Mouse (Mus musculus) neural tube, embryonic 12.5 days (tissue): ENCODE measurements around the gene Tbx5. TPM values are rescaled to one million over a fixed set of nuclear protein-coding genes. Genes with fewer than 3 reads are reported as not detected.
"Not testable (repeated sequence)": the region's sequence is repeated elsewhere in the genome, so short reads cannot be mapped to it uniquely, and the experiment has no call there.

Experiments
- ATAC-seq: fragments of 200-750 bp; cut with Nextera tagmentation; 2 replicates; pipeline ENCODE4 v1.8.0; 2017; ENCODE audit warnings: low read depth, mild to moderate bottlenecking, moderate TSS enrichment, moderate library complexity; ENCODE audit not compliant: low FRiP score
- H3K27ac ChIP-seq: fragments of 300-500 bp; sonication (generic); 2 replicates; pipeline ENCODE4 v1.5.1; 2016
- H3K27me3 ChIP-seq: fragments of 300-500 bp; sonication (generic); replicated peaks from 2 replicates; pipeline ENCODE4 v1.6.1; 2016; ENCODE audit warnings: mild to moderate bottlenecking
- H3K36me3 ChIP-seq: fragments of 300-500 bp; sonication (generic); 2 replicates; pipeline ENCODE4 v1.6.1; 2016; ENCODE audit warnings: mild to moderate bottlenecking
- H3K4me1 ChIP-seq: fragments of 300-500 bp; sonication (generic); 2 replicates; pipeline ENCODE4 v1.6.1; 2016
- H3K4me2 ChIP-seq: fragments of 300-500 bp; sonication (generic); replicated peaks from 2 replicates; pipeline ENCODE4 v1.6.1; 2016; ENCODE audit warnings: mild to moderate bottlenecking
- H3K4me3 ChIP-seq: fragments of 300-500 bp; sonication (generic); 2 replicates; pipeline ENCODE4 v1.5.1; 2016
- H3K9ac ChIP-seq: fragments of 300-500 bp; sonication (generic); 2 replicates; pipeline ENCODE4 v1.6.1; 2016; ENCODE audit warnings: mild to moderate bottlenecking
- H3K9me3 ChIP-seq: fragments of 300-500 bp; sonication (generic); 2 replicates; pipeline ENCODE4 v1.6.1; 2016; ENCODE audit warnings: mild to moderate bottlenecking
- WGBS: fragments of 180-500 bp; shearing (Covaris S2); methylation state at CpG from one replicate; pipeline ENCODE4 v1.1.7; 2016; 5-methylcytosine and 5-hydroxymethylcytosine counted together
- polyA plus RNA-seq: library from polyadenylated mRNA; unstranded; fragments of >200 nt; fragmentation: Nextera tagmentation; extraction: Ambion mirVana; gene quantifications from 2 replicates; pipeline ENCODE4 v1.2.1, GENCODE M21; 2016

Gene Tbx5
- polyA plus RNA-seq, 1 experiment from 2014 or later, result not detected

- Histone ChIP-seq H3K27ac (no peak overlapping the region), H3K4me2 (peak overlapping the region; percentile 61), H3K4me1 (peaks cover 11% of the 10 kb centered on the region; the same call in 1 of the 2 replicates), H3K9ac (peak overlapping the region; percentile 36; the same call in 1 of the 2 replicates), H3K36me3 (no peaks in the 10 kb centered on the region), H3K9me3 (no peaks in the 10 kb centered on the region), H3K27me3 (peaks cover 14% of the 10 kb centered on the region; the same call in 1 of the 2 replicates), H3K4me3 (peak overlapping the region; percentile 26)
- 9% methylated on average over 31 of the region's 31 CpGs for WGBS
- 0 out of 2 replicates have a peak, but pooled peaks have one; percentile 53 for ATAC-seq
Measured at GRCm38 (mm10) chr5:119866277-119867235, 34.1 kb downstream of the Tbx5 start.

GRCm38 (mm10) chr5:119867986-119868385 lies 35.5 kb downstream of the Tbx5 start:
- 91% methylated on average over 6 of the region's 6 CpGs for WGBS
- ATAC-seq, result no peak
- H3K9me3 ChIP-seq, result no peaks in the 10 kb centered on the region

GRCm38 (mm10) chr5:119875421-119875820 lies 43.0 kb downstream of the Tbx5 start:
- no peak overlapping the region for H3K9ac ChIP-seq
- H3K27ac ChIP-seq, result no peak overlapping the region
- WGBS, result 23% methylated on average over 2 of the region's 2 CpGs
- ATAC-seq, result no peak
- H3K4me1 ChIP-seq, result no peaks in the 10 kb centered on the region
- H3K27me3 ChIP-seq, result no peaks in the 10 kb centered on the region
- H3K36me3 ChIP-seq, result no peaks in the 10 kb centered on the region
- no peaks in the 10 kb centered on the region for H3K9me3 ChIP-seq
- no peak overlapping the region for H3K4me3 ChIP-seq
- no peak overlapping the region for H3K4me2 ChIP-seq

More at GRCm38 (mm10) chr5:119867986-119868385, 35.5 kb downstream of the Tbx5 start:
- no peak overlapping the region for H3K4me2 ChIP-seq
- no peak overlapping the region for H3K27ac ChIP-seq
- peaks cover 11% of the 10 kb centered on the region; the same call in 1 of the 2 replicates for H3K4me1 ChIP-seq
- no peak overlapping the region for H3K4me3 ChIP-seq
- H3K9ac ChIP-seq, result no peak overlapping the region
- H3K27me3 ChIP-seq, result peaks cover 14% of the 10 kb centered on the region; the same call in 1 of the 2 replicates
- H3K36me3 ChIP-seq, result no peaks in the 10 kb centered on the region

- Histone ChIP-seq H3K9me3 (no peaks in the 10 kb centered on the region), H3K27me3 (no peaks in the 10 kb centered on the region), H3K9ac (no peak overlapping the region), H3K4me3 (no peak overlapping the region), H3K4me2 (no peak overlapping the region), H3K27ac (no peak overlapping the region), H3K36me3 (no peaks in the 10 kb centered on the region), H3K4me1 (no peaks in the 10 kb centered on the region)
- no peak for ATAC-seq
- 85% methylated on average over 6 of the region's 6 CpGs for WGBS
Measured at GRCm38 (mm10) chr5:119877185-119877584, 44.7 kb downstream of the Tbx5 start.

DNA sequence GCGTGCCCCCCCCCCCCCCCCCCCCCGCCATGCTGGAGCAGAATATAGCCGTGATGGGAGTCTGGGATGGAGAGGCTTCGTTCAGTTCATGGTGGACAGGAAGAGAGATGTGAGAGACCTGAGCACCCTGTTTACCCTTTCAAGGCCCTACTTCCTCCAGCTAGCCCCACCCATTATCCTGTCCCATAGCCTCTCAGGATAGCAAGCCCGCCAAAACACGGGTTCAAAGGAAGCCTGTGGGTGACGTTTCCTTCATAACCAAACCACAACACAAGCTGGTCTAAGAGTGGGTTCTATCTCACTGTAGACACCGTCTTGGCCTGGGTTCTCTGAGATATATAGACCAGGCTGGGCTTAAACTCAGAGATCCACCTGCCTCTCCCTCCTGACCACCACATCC lies 53.1 kb downstream of the Tbx5 start:
- Histone ChIP-seq H3K4me3 (no peak overlapping the region), H3K9me3 (no peaks in the 10 kb centered on the region), H3K4me1 (no peaks in the 10 kb centered on the region; the same call in 1 of the 2 replicates), H3K36me3 (no peaks in the 10 kb centered on the region), H3K9ac (no peak overlapping the region), H3K27me3 (no peaks in the 10 kb centered on the region), H3K27ac (no peak overlapping the region), H3K4me2 (no peak overlapping the region)
- ATAC-seq, result no peak
- 88% methylated on average over 7 of the region's 8 CpGs for WGBS

GRCm38 (mm10) chr5:119887381-119887780 lies 54.9 kb downstream of the Tbx5 start:
- no peak overlapping the region for H3K4me3 ChIP-seq
- no peak overlapping the region for H3K4me2 ChIP-seq
- WGBS, result 87% methylated on average over 8 of the region's 8 CpGs
- ATAC-seq, result no peak
- no peak overlapping the region for H3K9ac ChIP-seq
- no peak overlapping the region for H3K27ac ChIP-seq
- no peaks in the 10 kb centered on the region; the same call in 1 of the 2 replicates for H3K4me1 ChIP-seq
- H3K9me3 ChIP-seq, result no peaks in the 10 kb centered on the region
- H3K36me3 ChIP-seq, result no peaks in the 10 kb centered on the region
- H3K27me3 ChIP-seq, result no peaks in the 10 kb centered on the region

DNA sequence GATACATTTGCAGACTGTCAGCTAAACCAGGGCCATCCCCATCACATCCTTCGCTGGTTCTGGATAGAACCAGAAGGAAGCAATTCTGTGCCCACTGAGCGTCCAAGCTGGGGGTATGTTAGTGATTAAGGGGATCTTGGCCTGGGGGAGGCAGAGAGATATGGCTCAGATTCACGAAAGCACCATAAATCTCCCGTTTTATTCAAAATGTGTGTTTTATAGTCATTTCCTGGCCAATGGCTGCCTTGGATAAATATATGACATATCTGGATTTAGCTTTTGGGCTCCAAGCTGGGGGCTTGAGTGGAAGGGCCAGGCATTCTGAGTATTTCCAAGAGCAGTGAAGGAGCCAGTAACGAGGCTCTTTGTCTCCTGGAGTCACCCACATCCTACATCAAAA lies 59.5 kb downstream of the Tbx5 start:
- Histone ChIP-seq H3K9me3 (no peaks in the 10 kb centered on the region), H3K27me3 (no peaks in the 10 kb centered on the region), H3K36me3 (no peaks in the 10 kb centered on the region), H3K27ac (no peak overlapping the region), H3K9ac (no peak overlapping the region), H3K4me1 (no peaks in the 10 kb centered on the region; the same call in 1 of the 2 replicates), H3K4me2 (no peak overlapping the region), H3K4me3 (no peak overlapping the region)
- whole genome bisulfite sequencing, result 66% methylated on average over 5 of the region's 5 CpGs
- no peak for ATAC-seq

GRCm38 (mm10) chr5:119893060-119893459 lies 60.6 kb downstream of the Tbx5 start:
- H3K9ac ChIP-seq, result no peak overlapping the region
- WGBS, result 69% methylated on average over 3 of the region's 3 CpGs
- H3K27ac ChIP-seq, result no peak overlapping the region
- no peak for ATAC-seq
- H3K9me3 ChIP-seq, result no peaks in the 10 kb centered on the region
- H3K36me3 ChIP-seq, result no peaks in the 10 kb centered on the region
- H3K27me3 ChIP-seq, result no peaks in the 10 kb centered on the region
- no peaks in the 10 kb centered on the region for H3K4me1 ChIP-seq
- no peak overlapping the region for H3K4me3 ChIP-seq
- H3K4me2 ChIP-seq, result no peak overlapping the region

DNA sequence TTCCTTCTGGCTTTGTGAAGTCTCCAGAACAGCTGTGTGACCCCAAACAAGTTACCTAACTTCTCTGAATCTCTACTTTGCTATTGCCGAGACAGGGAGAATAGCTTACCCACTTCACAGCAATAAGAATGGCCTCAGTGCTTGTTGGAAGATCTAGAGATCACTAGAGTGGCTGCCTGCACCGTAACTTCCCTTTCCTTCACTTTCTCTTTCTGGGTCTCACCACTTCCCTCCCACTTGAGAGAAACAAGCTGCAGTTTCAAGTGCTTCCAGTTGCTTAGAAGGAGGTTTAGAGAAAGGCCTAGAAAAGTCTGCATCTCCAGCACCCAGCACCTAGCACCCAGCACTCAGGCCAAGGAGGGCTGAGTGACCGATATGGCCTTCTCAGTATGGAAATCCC lies 64.1 kb downstream of the Tbx5 start:
- ATAC-seq, result no peak
- Histone ChIP-seq H3K27me3 (no peaks in the 10 kb centered on the region), H3K4me3 (no peak overlapping the region), H3K4me1 (no peaks in the 10 kb centered on the region), H3K9ac (no peak overlapping the region), H3K4me2 (no peak overlapping the region), H3K36me3 (no peaks in the 10 kb centered on the region), H3K9me3 (no peaks in the 10 kb centered on the region), H3K27ac (no peak overlapping the region)
- WGBS, result 82% methylated on average over 3 of the region's 3 CpGs

- Histone ChIP-seq H3K36me3 (no peaks in the 10 kb centered on the region), H3K9ac (no peak overlapping the region), H3K9me3 (no peaks in the 10 kb centered on the region), H3K27ac (no peak overlapping the region), H3K4me1 (no peaks in the 10 kb centered on the region), H3K4me3 (no peak overlapping the region), H3K27me3 (no peaks in the 10 kb centered on the region), H3K4me2 (no peak overlapping the region)
- WGBS, result 84% methylated on average over 12 of the region's 12 CpGs
- ATAC-seq, result no peak
Measured at GRCm38 (mm10) chr5:119916551-119917171, 84.2 kb downstream of the Tbx5 start.

DNA sequence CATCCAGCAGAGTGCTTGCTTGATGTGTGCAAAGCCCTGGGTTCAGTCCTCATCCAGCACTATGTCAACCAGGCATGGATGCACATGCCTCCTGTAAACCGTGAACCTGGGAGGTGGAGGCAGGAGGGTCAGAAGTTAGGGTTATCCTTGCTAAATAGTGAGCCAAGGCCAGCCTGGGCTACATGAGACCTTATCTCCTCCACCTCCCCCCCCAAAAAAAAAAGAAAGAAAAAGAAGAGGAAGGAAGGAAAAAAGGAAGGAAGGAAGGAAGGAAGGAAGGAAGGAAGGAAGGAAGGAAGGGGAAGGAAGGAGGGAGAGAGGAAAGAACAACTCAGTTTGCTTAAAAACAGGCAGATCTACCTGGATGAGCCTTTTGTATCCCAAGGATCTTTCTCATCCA lies 85.9 kb downstream of the Tbx5 start:
- not testable (repeated sequence) for H3K4me3 ChIP-seq, H3K9me3 ChIP-seq, H3K36me3 ChIP-seq, H3K4me1 ChIP-seq, H3K27ac ChIP-seq, ATAC-seq, H3K4me2 ChIP-seq, H3K9ac ChIP-seq, H3K27me3 ChIP-seq
- 90% methylated on average over 1 of the region's 1 CpGs for WGBS

DNA sequence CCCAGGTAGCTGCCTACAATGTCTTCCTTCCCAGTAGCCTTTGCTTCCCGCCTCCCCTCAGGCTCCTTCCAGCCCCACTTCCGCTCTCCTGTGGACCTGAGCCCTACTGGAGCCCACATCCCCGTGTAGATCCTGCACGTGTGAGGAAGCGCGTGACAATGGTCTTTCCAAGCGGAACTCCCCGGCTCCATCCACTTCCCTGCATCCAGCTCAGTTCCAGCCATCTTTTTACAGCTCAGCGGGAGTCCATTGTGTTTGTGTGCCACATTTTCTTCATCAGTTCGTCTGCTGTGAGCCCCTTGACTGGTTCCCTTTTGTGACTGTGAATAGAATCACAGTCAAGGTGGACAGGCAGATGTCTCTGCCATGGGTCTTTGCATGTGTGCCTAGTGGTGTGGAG lies 88.5 kb downstream of the Tbx5 start:
- Histone ChIP-seq H3K4me3 (no peak overlapping the region), H3K9me3 (no peaks in the 10 kb centered on the region), H3K4me1 (no peaks in the 10 kb centered on the region), H3K36me3 (no peaks in the 10 kb centered on the region), H3K9ac (no peak overlapping the region), H3K4me2 (no peak overlapping the region), H3K27me3 (no peaks in the 10 kb centered on the region), H3K27ac (no peak overlapping the region)
- WGBS, result 70% methylated on average over 10 of the region's 10 CpGs
- ATAC-seq, result no peak
